Mouse (Mus musculus) embryonic facial prominence, embryonic 14.5 days (tissue): Measurements from ENCODE around the gene Eapp. TPM values are rescaled to one million over a fixed set of nuclear protein-coding genes. Genes with fewer than 3 reads are reported as not detected.
A peak's percentile ranks its signal among the peaks of the same experiment; 100 is the strongest.
"Not testable (repeated sequence)": the region's sequence is repeated elsewhere in the genome, so short reads cannot be mapped to it uniquely, and the experiment has no call there.

Experiments used
- ATAC-seq: fragments of 200-750 bp; cut with Nextera tagmentation; 2 replicates; pipeline ENCODE4 v1.8.0; 2017; ENCODE audit warnings: low read depth, moderate number of reproducible peaks, moderate TSS enrichment
- DNase-seq: peaks from one replicate; pipeline ENCODE4 v3.0.0-alpha.2; 2015; ENCODE audit warnings: low spot score
- H3K27ac ChIP-seq: fragments of 300-500 bp; sonication (generic); replicated peaks from 2 replicates; pipeline ENCODE4 v1.5.1; 2014; ENCODE audit warnings: low read depth, mild to moderate bottlenecking, low read length, moderate library complexity
- H3K27me3 ChIP-seq: fragments of 300-500 bp; sonication (generic); replicated peaks from 2 replicates; pipeline ENCODE4 v1.6.1; 2014; ENCODE audit warnings: low read length; ENCODE audit not compliant: control insufficient read depth, insufficient read depth
- H3K36me3 ChIP-seq: fragments of 300-500 bp; sonication (generic); 2 replicates; pipeline ENCODE4 v1.6.1; 2014; ENCODE audit warnings: low read length, mixed read lengths; ENCODE audit not compliant: control insufficient read depth, insufficient read depth
- H3K4me1 ChIP-seq: fragments of 300-500 bp; sonication (generic); 2 replicates; pipeline ENCODE4 v1.6.1; 2014; ENCODE audit warnings: antibody characterized with exemption, low read length; ENCODE audit not compliant: control insufficient read depth, insufficient read depth
- H3K4me2 ChIP-seq: fragments of 300-500 bp; sonication (generic); 2 replicates; pipeline ENCODE4 v1.6.1; 2014; ENCODE audit warnings: low read depth, mild to moderate bottlenecking, low read length, moderate library complexity, mixed read lengths
- H3K4me3 ChIP-seq: fragments of 300-500 bp; sonication (generic); 2 replicates; pipeline ENCODE4 v1.5.1; 2014; ENCODE audit warnings: low read depth, mild to moderate bottlenecking, low read length
- H3K9ac ChIP-seq: fragments of 300-500 bp; sonication (generic); 2 replicates; pipeline ENCODE4 v1.6.1; 2014; ENCODE audit warnings: low read depth, mild to moderate bottlenecking, low read length, moderate library complexity, mixed read lengths
- H3K9me3 ChIP-seq: fragments of 300-500 bp; sonication (generic); 2 replicates; pipeline ENCODE4 v1.6.1; 2016; ENCODE audit warnings: low read length; ENCODE audit not compliant: control insufficient read depth
- WGBS: fragments of 180-500 bp; shearing (Covaris S2); extraction: QIAGEN DNeasy Blood & Tissue Kit; methylation state at CpG from one replicate; pipeline ENCODE4 v1.1.7; 2014; 5-methylcytosine and 5-hydroxymethylcytosine counted together
- polyA plus RNA-seq: library from polyadenylated mRNA; unstranded; fragments of >200 nt; fragmentation: Nextera tagmentation; extraction: Ambion mirVana; gene quantifications from 2 replicates; pipeline ENCODE4 v1.2.1, GENCODE M21; 2014

Gene Eapp
- polyA plus RNA-seq, 1 experiment from 2014 or later = 59.0 TPM

- H3K4me1 ChIP-seq = no peaks in the 10 kb centered on the region; the same call in 1 of the 2 replicates
- H3K4me3 ChIP-seq = peak overlapping the region; percentile 93
- H3K36me3 ChIP-seq = peaks cover 27% of the 10 kb centered on the region
- H3K4me2 ChIP-seq = peak overlapping the region; percentile 76
- DNase-seq = no peak
- no peaks in the 10 kb centered on the region for H3K9me3 ChIP-seq
- 38% methylated on average over 12 of the region's 12 CpGs for WGBS
- peak overlapping the region; percentile 88 for H3K9ac ChIP-seq
- peak overlapping the region; percentile 98 for H3K27ac ChIP-seq
- ATAC-seq = no peak
- no peaks in the 10 kb centered on the region for H3K27me3 ChIP-seq
Measured at GRCm38 (mm10) chr12:54694847-54695510, 718 bp downstream of the Eapp start.

DNA sequence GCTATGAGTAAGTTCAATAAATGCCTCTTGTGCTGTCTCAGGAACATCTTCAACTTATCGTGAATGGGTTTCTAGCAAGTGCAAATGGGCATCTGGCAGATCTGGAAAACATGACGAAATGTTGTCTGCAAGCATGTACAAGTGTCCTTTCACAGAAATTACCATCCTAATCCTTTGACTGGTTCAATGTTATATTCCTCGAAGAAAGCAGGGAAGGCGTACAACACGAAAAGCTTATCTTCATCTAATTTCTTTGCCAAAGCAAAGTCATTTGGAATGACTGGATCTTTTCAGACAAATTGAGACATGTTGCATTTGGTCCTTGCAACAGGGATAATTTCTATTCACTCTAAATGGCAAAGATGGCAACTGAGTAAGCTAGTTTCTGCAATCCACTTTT is 6.6 kb downstream of the Eapp start:
- Histone ChIP-seq H3K9ac (no peak overlapping the region), H3K36me3 (peaks cover 81% of the 10 kb centered on the region), H3K4me2 (no peak overlapping the region), H3K27ac (no peak overlapping the region), H3K4me1 (no peaks in the 10 kb centered on the region), H3K4me3 (no peak overlapping the region), H3K27me3 (no peaks in the 10 kb centered on the region), H3K9me3 (no peaks in the 10 kb centered on the region)
- no peak for ATAC-seq
- 96% methylated on average over 5 of the region's 5 CpGs for WGBS
- no peak for DNase-seq

DNA sequence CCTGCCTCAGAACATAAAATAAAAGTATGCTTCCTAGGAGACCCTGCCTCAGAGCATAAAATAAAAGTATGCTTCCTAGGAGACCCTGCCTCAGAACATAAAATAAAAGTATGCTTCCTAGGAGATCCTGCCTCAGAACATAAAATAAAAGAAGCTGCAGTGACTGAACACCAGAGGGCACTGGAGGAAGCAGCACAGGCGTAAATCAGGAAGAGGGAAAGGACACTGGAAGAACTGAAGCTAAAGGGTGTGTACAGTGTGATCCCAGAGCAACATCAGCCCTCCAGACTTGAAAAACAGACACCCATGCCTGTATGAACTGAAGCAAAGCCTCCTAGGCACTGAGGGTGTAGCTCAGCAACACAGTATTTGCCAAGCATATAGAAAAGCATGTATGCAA is 12.5 kb downstream of the Eapp start:
- H3K27ac ChIP-seq = no peak overlapping the region
- H3K4me3 ChIP-seq = no peak overlapping the region
- H3K4me1 ChIP-seq = no peaks in the 10 kb centered on the region
- DNase-seq (peak; percentile 23), ATAC-seq (no peak)
- peaks cover 45% of the 10 kb centered on the region for H3K36me3 ChIP-seq
- no peaks in the 10 kb centered on the region for H3K27me3 ChIP-seq
- no peak overlapping the region for H3K4me2 ChIP-seq
- WGBS = 31% methylated on average over 1 of the region's 1 CpGs
- H3K9ac ChIP-seq = no peak overlapping the region
- no peaks in the 10 kb centered on the region for H3K9me3 ChIP-seq

DNA sequence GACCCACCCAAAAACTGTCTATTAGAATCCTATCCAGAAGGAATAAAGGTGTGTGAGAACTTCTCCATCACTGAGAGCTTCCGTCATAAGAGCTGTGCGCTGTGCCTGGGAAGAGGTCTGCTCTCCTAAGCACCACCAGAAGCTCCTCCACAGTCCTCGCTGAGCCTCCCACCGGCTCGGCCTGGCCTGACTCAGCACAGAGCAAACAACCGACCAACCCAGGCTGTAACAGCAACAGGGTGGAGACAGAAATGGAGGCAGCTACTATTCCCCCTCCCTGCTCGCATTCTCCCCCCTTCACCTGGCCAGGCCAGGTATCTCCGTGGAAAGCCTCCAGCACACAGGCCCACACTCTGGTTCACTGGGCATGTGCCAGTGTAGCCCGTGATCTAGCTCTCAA is 19.0 kb downstream of the Eapp start:
- 94% methylated on average over 9 of the region's 9 CpGs for WGBS
- no peaks in the 10 kb centered on the region for H3K4me1 ChIP-seq

GRCm38 (mm10) chr12:54675396-54675795 is 20.3 kb downstream of the Eapp start:
- no peaks in the 10 kb centered on the region for H3K4me1 ChIP-seq
- peaks cover 60% of the 10 kb centered on the region for H3K36me3 ChIP-seq

More for the DNA sequence above, 19.0 kb downstream of the Eapp start:
- no peak overlapping the region for H3K4me3 ChIP-seq
- H3K4me2 ChIP-seq = no peak overlapping the region
- H3K36me3 ChIP-seq = peaks cover 53% of the 10 kb centered on the region
- DNase-seq (no peak), ATAC-seq (no peak)
- H3K27me3 ChIP-seq = no peaks in the 10 kb centered on the region
- no peak overlapping the region for H3K9ac ChIP-seq
- H3K27ac ChIP-seq = no peak overlapping the region
- no peaks in the 10 kb centered on the region for H3K9me3 ChIP-seq

GRCm38 (mm10) chr12:54671262-54671661 is 24.4 kb downstream of the Eapp start:
- no peaks in the 10 kb centered on the region for H3K4me1 ChIP-seq
- ATAC-seq (no peak), DNase-seq (no peak)
- no peaks in the 10 kb centered on the region for H3K9me3 ChIP-seq
- no peak overlapping the region for H3K9ac ChIP-seq
- H3K4me2 ChIP-seq = no peak overlapping the region
- H3K36me3 ChIP-seq = peaks cover 42% of the 10 kb centered on the region
- no peak overlapping the region for H3K4me3 ChIP-seq
- H3K27ac ChIP-seq = no peak overlapping the region
- 79% methylated on average over 4 of the region's 4 CpGs for whole genome bisulfite sequencing
- H3K27me3 ChIP-seq = no peaks in the 10 kb centered on the region

More at GRCm38 (mm10) chr12:54675396-54675795, 20.3 kb downstream of the Eapp start:
- no peak overlapping the region for H3K27ac ChIP-seq
- H3K9me3 ChIP-seq = no peaks in the 10 kb centered on the region
- 93% methylated on average over 4 of the region's 4 CpGs for WGBS
- no peak overlapping the region for H3K9ac ChIP-seq
- no peak overlapping the region for H3K4me3 ChIP-seq
- H3K4me2 ChIP-seq = no peak overlapping the region
- DNase-seq = no peak
- no peaks in the 10 kb centered on the region for H3K27me3 ChIP-seq
- ATAC-seq = no peak

DNA sequence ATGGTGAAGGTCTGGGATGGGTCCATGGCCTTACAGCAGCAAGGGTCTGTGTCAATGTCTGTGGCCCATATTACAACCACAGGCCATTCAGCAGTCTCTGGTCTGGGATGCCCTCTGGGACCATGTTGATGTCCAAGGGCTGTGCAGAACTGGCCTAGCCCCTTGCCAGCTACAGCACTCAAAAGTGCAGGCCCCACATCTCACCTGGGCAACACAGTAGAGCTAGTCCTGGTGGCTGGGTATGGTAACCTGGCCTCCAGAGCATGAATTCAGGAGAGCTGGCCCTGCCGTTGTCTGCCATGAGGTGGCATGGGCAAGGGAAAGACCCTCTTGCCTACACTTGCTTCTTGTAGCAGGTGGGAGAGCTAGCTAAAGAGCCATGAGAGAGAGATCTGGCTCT is 27.6 kb downstream of the Eapp start:
- no peak overlapping the region for H3K4me3 ChIP-seq
- H3K27me3 ChIP-seq = no peaks in the 10 kb centered on the region
- no peak overlapping the region for H3K9ac ChIP-seq
- H3K4me1 ChIP-seq = no peaks in the 10 kb centered on the region
- no peaks in the 10 kb centered on the region for H3K9me3 ChIP-seq
- WGBS = 100% methylated on average over 1 of the region's 1 CpGs
- H3K4me2 ChIP-seq = no peak overlapping the region
- ATAC-seq (no peak), DNase-seq (no peak)
- no peak overlapping the region for H3K27ac ChIP-seq
- H3K36me3 ChIP-seq = peaks cover 23% of the 10 kb centered on the region; the same call in 1 of the 2 replicates

- WGBS = 73% methylated on average over 6 of the region's 6 CpGs
- Histone ChIP-seq H3K4me2 (no peak overlapping the region), H3K27me3 (no peaks in the 10 kb centered on the region), H3K4me1 (no peaks in the 10 kb centered on the region), H3K4me3 (no peak overlapping the region), H3K9me3 (no peaks in the 10 kb centered on the region), H3K9ac (no peak overlapping the region), H3K27ac (no peak overlapping the region), H3K36me3 (no peaks in the 10 kb centered on the region)
- ATAC-seq (no peak), DNase-seq (no peak)
Measured at GRCm38 (mm10) chr12:54665526-54665925, 30.2 kb downstream of the Eapp start.

- not testable (repeated sequence) for ATAC-seq, H3K27me3 ChIP-seq, H3K4me3 ChIP-seq, DNase-seq, H3K9ac ChIP-seq, H3K36me3 ChIP-seq, H3K4me2 ChIP-seq, H3K4me1 ChIP-seq, H3K27ac ChIP-seq, H3K9me3 ChIP-seq
- 60% methylated on average over 5 of the region's 5 CpGs for WGBS
Measured at GRCm38 (mm10) chr12:54661470-54661869, 34.2 kb downstream of the Eapp start.
